Mouse (Mus musculus) kidney, adult 18-20 months (tissue): ENCODE results near the gene Clasp1.

ENCODE experiments used
- DNase-seq: peaks from one replicate; pipeline ENCODE4 v3.0.0; 2021

Gene Clasp1

DNA sequence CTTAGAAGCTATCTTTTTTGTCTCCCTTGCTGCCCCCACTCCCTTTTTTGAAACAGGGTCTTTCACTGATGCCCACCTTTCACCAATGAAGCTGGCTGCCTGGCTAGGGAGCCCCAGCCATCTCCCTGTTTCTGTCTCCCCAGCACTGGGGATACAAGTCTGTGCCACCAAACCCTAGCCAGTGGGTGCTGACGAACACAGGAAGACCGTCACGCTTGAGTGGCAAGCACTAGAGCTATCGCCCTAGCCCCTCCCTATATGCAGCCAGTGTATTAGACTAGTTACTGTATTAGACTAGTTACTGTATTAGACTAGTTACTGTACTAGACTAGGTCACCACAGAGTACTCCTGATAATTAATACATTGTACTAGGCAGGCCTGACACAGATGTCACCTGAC is 66.0 kb downstream of the Clasp1 start:
- DNase-seq = no peak

- no peak for DNase-seq
These were observed 68.5 kb downstream of the Clasp1 start for GRCm38 (mm10) chr1:118457256-118457882.

DNA sequence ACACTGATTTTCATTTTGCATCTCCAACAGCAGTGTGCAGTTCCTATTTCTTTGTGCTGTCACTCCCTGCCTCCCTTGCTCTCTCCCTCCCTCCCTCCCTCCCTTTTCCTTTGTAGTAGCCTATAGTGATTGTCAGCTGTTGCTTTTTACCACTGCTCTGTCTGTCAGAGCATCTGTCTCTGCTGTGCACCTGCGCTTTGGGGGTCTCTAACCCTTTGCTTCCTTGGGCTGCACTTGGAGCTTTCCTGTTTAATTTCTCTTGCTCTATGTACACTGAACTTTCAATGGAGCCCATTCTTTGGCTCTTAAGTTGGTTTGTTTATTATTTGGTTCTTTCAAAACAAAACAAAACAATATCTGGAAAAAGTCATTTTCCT is 69.0 kb downstream of the Clasp1 start:
- no peak for DNase-seq

GRCm38 (mm10) chr1:118458279-118458678 is 69.4 kb downstream of the Clasp1 start:
- no peak for DNase-seq

GRCm38 (mm10) chr1:118458963-118459920 is 70.4 kb downstream of the Clasp1 start:
- DNase-seq = peak; percentile 96

GRCm38 (mm10) chr1:118460716-118461115 is 71.9 kb downstream of the Clasp1 start:
- no peak for DNase-seq

GRCm38 (mm10) chr1:118466041-118466440 is 77.2 kb downstream of the Clasp1 start:
- DNase-seq = no peak

DNA sequence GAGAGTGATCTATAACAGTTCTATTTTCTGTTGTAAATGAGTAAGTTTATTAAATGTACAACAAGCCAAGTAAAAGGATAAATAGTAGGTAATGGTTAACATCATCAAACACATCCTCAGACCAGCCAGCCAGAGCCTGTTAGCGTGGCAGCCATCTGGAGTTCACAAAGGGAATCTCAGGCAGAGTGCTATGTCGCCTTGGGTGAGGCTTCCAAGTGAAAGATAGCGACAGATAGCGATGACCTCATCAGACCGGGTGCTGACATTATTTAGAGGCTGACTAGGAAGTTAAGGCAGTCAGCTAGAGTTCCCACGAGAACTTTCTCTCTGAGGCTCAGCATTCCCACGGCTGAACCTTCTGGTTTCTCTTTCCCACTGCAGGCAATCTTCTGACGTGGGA is 83.5 kb downstream of the Clasp1 start:
- DNase-seq = no peak

DNA sequence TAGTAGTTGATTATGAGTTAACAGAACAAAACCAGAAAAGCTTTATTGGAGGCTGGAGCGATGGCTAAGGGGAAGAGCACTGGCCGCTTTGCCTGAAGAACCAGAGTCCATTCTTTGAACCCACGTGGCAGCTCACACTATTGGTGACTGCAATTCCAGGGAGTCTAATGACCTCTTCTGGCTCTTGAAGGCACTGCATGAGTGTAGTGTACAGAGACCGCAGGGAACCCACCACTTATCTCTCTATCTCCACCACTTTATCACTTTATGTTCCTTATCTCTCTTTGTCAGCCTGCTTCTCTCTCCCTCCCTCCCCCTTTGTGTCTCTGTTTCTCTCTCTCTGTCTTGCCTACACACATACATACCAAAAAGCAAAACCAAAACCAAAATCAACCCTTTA is 88.1 kb downstream of the Clasp1 start:
- DNase-seq = peak; percentile 50

GRCm38 (mm10) chr1:118479246-118479645 is 90.4 kb downstream of the Clasp1 start:
- no peak for DNase-seq

- DNase-seq = no peak
These were observed 91.9 kb downstream of the Clasp1 start for GRCm38 (mm10) chr1:118480484-118481364.

GRCm38 (mm10) chr1:118481365-118481702 is 92.5 kb downstream of the Clasp1 start:
- DNase-seq = no peak

DNA sequence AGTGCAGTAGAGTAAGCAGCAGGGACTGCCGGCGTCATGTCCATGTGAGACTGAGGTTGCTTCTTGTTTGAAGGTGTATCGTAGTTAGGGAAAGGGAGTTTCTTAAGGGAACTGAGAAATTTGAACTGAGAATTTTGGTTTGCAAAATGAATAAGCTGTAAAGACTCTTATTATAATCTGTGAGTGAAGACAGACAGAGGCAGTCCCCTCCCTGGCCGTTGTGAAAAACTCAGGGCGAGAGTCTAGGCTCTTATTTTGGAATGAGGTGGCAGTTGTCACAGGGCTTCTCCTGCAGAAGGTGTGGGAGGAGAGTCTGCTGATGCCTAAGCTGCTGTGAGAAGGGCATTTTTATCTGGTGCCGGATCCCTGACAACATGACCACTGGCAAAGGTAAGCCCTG is 92.8 kb downstream of the Clasp1 start:
- no peak for DNase-seq

DNA sequence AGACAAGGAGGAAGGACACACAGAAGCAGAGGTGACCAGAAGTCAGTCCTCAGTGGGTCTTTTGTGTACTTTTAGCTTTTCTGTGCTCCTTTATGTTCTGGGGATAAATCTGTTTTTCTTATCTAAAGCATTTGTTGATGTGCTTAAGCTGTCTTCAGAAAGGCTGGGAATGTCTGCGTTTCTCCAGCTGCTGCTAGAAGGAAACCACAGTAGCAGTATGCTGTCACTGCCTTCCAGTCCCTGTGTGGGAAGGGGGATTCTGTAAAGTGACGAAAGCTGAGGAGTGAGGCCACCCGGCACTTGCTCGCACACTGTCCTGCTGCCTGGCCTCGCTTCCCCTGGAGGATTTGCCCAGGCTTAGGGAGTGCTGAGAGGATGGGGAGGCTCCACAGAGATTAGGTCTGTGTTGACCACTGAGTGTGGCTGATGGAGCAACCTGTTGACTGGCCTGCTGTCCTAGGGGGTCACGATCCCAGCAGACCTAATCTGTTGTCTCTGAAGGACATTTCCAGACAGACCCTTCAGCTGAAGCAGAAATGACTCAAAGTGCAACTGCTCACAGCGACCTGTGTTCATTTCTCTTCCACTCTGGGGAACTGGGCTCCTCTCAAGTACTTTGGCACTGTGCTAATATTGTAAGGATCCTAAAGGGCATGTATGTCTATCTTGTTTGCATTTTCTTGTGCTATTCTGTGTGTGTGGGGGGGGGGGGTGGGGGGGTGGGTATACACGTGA is 93.6 kb downstream of the Clasp1 start:
- no peak for DNase-seq

GRCm38 (mm10) chr1:118483504-118484096 is 94.7 kb downstream of the Clasp1 start:
- DNase-seq = no peak

DNA sequence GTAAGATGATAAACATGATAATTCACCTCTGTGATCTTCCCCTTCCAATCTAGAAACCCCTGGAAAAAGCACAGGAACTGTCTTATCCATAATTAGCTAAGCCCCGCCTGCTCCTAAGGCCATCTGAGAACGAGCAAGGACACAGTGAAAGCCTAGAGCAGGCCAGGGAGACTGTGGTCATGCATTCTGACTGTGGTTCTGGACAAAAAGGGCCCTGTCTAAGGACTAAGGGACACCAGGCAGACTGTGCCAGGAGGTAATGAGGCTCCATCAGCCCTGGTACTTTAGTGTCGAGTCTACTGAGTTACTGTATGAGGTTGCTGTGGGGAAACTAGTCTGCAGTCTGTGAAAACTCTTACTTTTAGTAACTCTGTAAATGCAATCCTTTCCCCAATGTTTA is 96.7 kb downstream of the Clasp1 start:
- DNase-seq = no peak

DNA sequence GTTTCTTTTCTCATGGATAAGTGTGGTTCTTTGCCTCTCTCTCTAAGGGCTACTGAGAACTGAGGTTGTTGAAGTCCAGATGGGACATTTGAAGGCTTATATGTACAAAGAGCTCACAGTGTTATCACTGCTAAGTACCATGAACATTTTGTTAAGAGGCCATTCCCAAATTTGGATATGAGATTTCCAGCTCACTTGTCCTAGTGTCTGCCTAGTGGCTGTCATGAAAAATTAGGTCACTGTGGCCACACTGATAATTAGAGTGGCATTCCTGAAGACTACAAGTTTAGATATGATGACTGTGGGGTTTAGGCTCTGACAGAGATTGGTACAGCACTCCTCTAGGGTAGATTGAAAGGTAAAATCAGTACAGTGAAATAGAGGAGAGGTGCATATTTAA is 97.2 kb downstream of the Clasp1 start:
- DNase-seq = no peak

- DNase-seq = no peak
These were observed 104.0 kb downstream of the Clasp1 start for GRCm38 (mm10) chr1:118492811-118493210.

DNA sequence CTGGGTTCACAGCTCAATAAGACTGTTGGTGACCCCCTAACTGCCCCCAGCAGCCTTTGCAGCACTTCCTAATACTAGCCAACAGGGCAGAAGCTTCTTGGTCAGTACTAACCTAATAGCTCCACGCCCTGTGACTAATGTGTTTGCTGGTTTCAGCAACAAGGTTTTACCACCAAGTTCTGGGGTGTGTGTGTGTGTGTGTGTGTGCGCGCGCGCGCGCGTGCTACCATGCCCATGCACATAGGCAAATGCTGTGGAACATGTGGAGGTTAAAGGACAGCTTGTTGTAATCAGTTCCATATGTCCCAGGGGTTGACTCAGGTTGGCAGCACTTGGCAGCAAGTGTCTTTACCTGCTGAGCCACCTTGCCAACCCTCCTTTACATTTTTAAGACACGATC is 105.7 kb downstream of the Clasp1 start:
- no peak for DNase-seq

GRCm38 (mm10) chr1:118498311-118498710 is 109.5 kb downstream of the Clasp1 start:
- DNase-seq = peak; percentile 84

GRCm38 (mm10) chr1:118500606-118501005 is 111.7 kb downstream of the Clasp1 start:
- no peak for DNase-seq

DNA sequence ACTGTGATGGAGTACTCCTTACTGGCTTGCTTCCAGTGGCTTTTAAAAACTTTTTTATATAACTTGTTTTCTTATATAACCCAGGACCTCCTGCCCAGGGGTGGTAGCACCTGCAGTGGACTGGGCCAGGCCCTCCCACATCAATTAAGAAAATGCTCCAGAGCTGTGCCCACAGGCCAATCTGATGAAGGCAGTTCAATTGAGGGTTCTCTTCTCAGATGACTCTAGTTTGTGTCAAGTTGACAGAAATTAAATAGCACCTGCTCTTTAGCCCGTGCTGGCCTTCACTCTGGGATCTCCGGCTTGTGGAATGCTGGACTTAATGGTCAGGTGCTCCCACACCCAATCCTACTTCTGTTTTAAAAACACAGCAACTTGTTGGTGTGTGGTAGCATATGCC is 112.8 kb downstream of the Clasp1 start:
- DNase-seq = no peak
